Comparison of ENCODE assay signal across 8 mouse cellular contexts in genomic region chr9:62438755-62439101, GRCm38 (mm10).
A peak's percentile ranks its signal among the peaks of the same experiment; 100 is the strongest.
DNase-seq lines count a peak whose midpoint lies in the region; ATAC-seq and TF ChIP-seq lines count a peak whose summit lies in the region.

No protein-coding gene starts in this region.

- no peaks in the 10 kb centered on the region for H3K36me3 ChIP-seq in forebrain, postnatal 0 days (ENCODE audit: insufficient read depth)
- no peaks in the 10 kb centered on the region for H3K36me3 ChIP-seq in intestine, embryonic 15.5 days

- no peak overlapping the region for H3K4me2 ChIP-seq in forebrain, postnatal 0 days (ENCODE audit: low read depth)
- no peak overlapping the region for H3K4me2 ChIP-seq in intestine, embryonic 15.5 days (replicated peaks)

- WGBS in forebrain, postnatal 0 days = 19% methylated on average over 3 of the region's 3 CpGs
- WGBS in intestine, embryonic 15.5 days = 28% methylated on average over 3 of the region's 3 CpGs

- H3K27ac ChIP-seq in forebrain, postnatal 0 days (ENCODE audit: low read depth, low read length) = peak overlapping the region; percentile 86
- H3K27ac ChIP-seq in intestine, embryonic 15.5 days = peak overlapping the region; percentile 70

- H3K27me3 ChIP-seq in forebrain, postnatal 0 days (ENCODE audit: insufficient read depth, low read length) = no peaks in the 10 kb centered on the region
- no peaks in the 10 kb centered on the region for H3K27me3 ChIP-seq in intestine, embryonic 15.5 days (replicated peaks)

- peak; percentile 51 for DNase-seq in embryo, embryonic 10 days (ENCODE audit: low spot score)
- no peak for DNase-seq in embryo, embryonic 9.5 days (ENCODE audit: extremely low spot score)
- peak; percentile 76 for DNase-seq in forebrain, postnatal 0 days
- DNase-seq in left cerebral cortex, postnatal 36 days (ENCODE audit: low spot score in 2 of 2) = peak; percentile 70
- DNase-seq in neural tube, embryonic 10.5 days (ENCODE audit: extremely low spot score, low spot score) = peak; percentile 20
- no peak for DNase-seq in thymus, postnatal 25 days

- no peaks in the 10 kb centered on the region for H3K4me1 ChIP-seq in forebrain, postnatal 0 days (ENCODE audit: insufficient read depth)
- H3K4me1 ChIP-seq in intestine, embryonic 15.5 days (replicated peaks) = peaks cover 14% of the 10 kb centered on the region

- 0 out of 2 replicates have a peak overlapping the region, but pooled peaks have one; percentile 10 for H3K9ac ChIP-seq in forebrain, postnatal 0 days
- H3K9ac ChIP-seq in intestine, embryonic 15.5 days = no peak overlapping the region

- H3K4me3 ChIP-seq in forebrain, postnatal 0 days (ENCODE audit: low read depth, low read length) = no peak overlapping the region
- no peak overlapping the region for H3K4me3 ChIP-seq in intestine, embryonic 15.5 days (replicated peaks)

- intact Hi-C loops in left cerebral cortex, postnatal 36 days (cut with DNase I) = no loop called here

- ATAC-seq in forebrain, postnatal 0 days = peak; percentile 95
- ATAC-seq in intestine, embryonic 15.5 days = peak; percentile 89
- no peak for ATAC-seq in CD4-positive, CD25-positive, alpha-beta regulatory T cell, adult 4 months

- TF ChIP-seq CTCF in forebrain, postnatal 0 days (IDR thresholded peaks at IDR 0.05; ENCODE audit: low read depth) = no peak

- H3K9me3 ChIP-seq in forebrain, postnatal 0 days (ENCODE audit: low read length) = no peaks in the 10 kb centered on the region
- no peaks in the 10 kb centered on the region for H3K9me3 ChIP-seq in intestine, embryonic 15.5 days

Comparison
In these comparisons a context has a peak if more than half of its experiments do, and no peak if none do; other contexts are left out.
1. DNase-seq: peak in embryo, embryonic 10 days (single experiment), forebrain, postnatal 0 days (single experiment), left cerebral cortex, postnatal 36 days (2 of 2) and neural tube, embryonic 10.5 days (single experiment); none in embryo, embryonic 9.5 days (single experiment) and thymus, postnatal 25 days (single experiment).